Mouse (Mus musculus) heart, embryonic 16.5 days (tissue): ENCODE measurements around the gene Olah. TPM values are rescaled to one million over a fixed set of nuclear protein-coding genes. Genes with fewer than 3 reads are reported as not detected.
A peak's percentile ranks its signal among the peaks of the same experiment; 100 is the strongest.
"Not testable (repeated sequence)": the region's sequence is repeated elsewhere in the genome, so short reads cannot be mapped to it uniquely, and the experiment has no call there.

Experiments
- ATAC-seq: fragments of 200-750 bp; cut with Nextera tagmentation; replicated peaks from 2 replicates; pipeline ENCODE4 v1.8.0; 2017; ENCODE audit warnings: moderate number of reproducible peaks; ENCODE audit not compliant: insufficient read depth, low FRiP score; ENCODE audit errors: extremely low read depth
- H3K27ac ChIP-seq: fragments of 300-500 bp; sonication (generic); 2 replicates; pipeline ENCODE4 v1.5.1; 2014; ENCODE audit warnings: mild to moderate bottlenecking, low read length, control low read depth, moderate library complexity
- H3K27me3 ChIP-seq: fragments of 300-500 bp; sonication (generic); 2 replicates; pipeline ENCODE4 v1.6.1; 2014; ENCODE audit warnings: low read length, mixed read lengths; ENCODE audit not compliant: control insufficient read depth, insufficient read depth
- H3K36me3 ChIP-seq: fragments of 300-500 bp; sonication (generic); 2 replicates; pipeline ENCODE4 v1.6.1; 2014; ENCODE audit not compliant: control insufficient read depth, insufficient read depth
- H3K4me1 ChIP-seq: fragments of 300-500 bp; sonication (generic); 2 replicates; pipeline ENCODE4 v1.6.1; 2014; ENCODE audit warnings: low read length, mixed read lengths; ENCODE audit not compliant: control insufficient read depth, insufficient read depth
- H3K4me2 ChIP-seq: fragments of 300-500 bp; sonication (generic); 2 replicates; pipeline ENCODE4 v1.6.1; 2014; ENCODE audit warnings: low read depth, mild to moderate bottlenecking, control low read depth, low read length
- H3K4me3 ChIP-seq: fragments of 300-500 bp; sonication (generic); 2 replicates; pipeline ENCODE4 v1.5.1; 2014; ENCODE audit warnings: mild to moderate bottlenecking, control low read depth, low read length
- H3K9ac ChIP-seq: fragments of 300-500 bp; sonication (generic); 2 replicates; pipeline ENCODE4 v1.6.1; 2014; ENCODE audit warnings: low read length, control low read depth
- H3K9me3 ChIP-seq: fragments of 300-500 bp; sonication (generic); replicated peaks from 2 replicates; pipeline ENCODE4 v1.6.1; 2016; ENCODE audit warnings: low read length; ENCODE audit not compliant: control insufficient read depth
- WGBS: fragments of 180-500 bp; shearing (Covaris S2); extraction: QIAGEN DNeasy Blood & Tissue Kit; methylation state at CpG from one replicate; pipeline ENCODE4 v1.1.7; 2014; 5-methylcytosine and 5-hydroxymethylcytosine counted together
- polyA plus RNA-seq: library from polyadenylated mRNA; unstranded; fragments of >200 nt; fragmentation: Nextera tagmentation; extraction: Ambion mirVana; gene quantifications from 2 replicates; pipeline ENCODE4 v1.2.1, GENCODE M21; 2015

Olah gene
- not detected in 2 replicates for polyA plus RNA-seq

GRCm38 (mm10) chr2:3397110-3397509 is at the start of gene Olah:
Gene Olah, minus strand, starts transcription at chr2:3397210.
- WGBS = 63% methylated on average over 10 of the region's 10 CpGs
- not testable (repeated sequence) for H3K36me3 ChIP-seq, H3K4me1 ChIP-seq, ATAC-seq, H3K9me3 ChIP-seq, H3K9ac ChIP-seq, H3K4me2 ChIP-seq, H3K27ac ChIP-seq, H3K4me3 ChIP-seq, H3K27me3 ChIP-seq

GRCm38 (mm10) chr2:3445984-3446383 is 49.0 kb upstream of the Olah start:
- Histone ChIP-seq H3K36me3 (peaks cover 7% of the 10 kb centered on the region; the same call in 1 of the 2 replicates), H3K9me3 (no peaks in the 10 kb centered on the region), H3K4me3 (no peak overlapping the region), H3K27ac (no peak overlapping the region), H3K4me1 (no peaks in the 10 kb centered on the region), H3K9ac (no peak overlapping the region), H3K4me2 (no peak overlapping the region), H3K27me3 (no peaks in the 10 kb centered on the region)
- no peak for ATAC-seq
- 84% methylated on average over 4 of the region's 4 CpGs for WGBS

- H3K9ac ChIP-seq = no peak overlapping the region
- ATAC-seq = no peak
- H3K27me3 ChIP-seq = no peaks in the 10 kb centered on the region
- H3K36me3 ChIP-seq = peaks cover 7% of the 10 kb centered on the region; the same call in 1 of the 2 replicates
- no peak overlapping the region for H3K27ac ChIP-seq
- no peaks in the 10 kb centered on the region for H3K9me3 ChIP-seq
- no peak overlapping the region for H3K4me3 ChIP-seq
- no peaks in the 10 kb centered on the region for H3K4me1 ChIP-seq
- 72% methylated on average over 7 of the region's 7 CpGs for WGBS
- no peak overlapping the region for H3K4me2 ChIP-seq
Observed at GRCm38 (mm10) chr2:3444206-3444605, 47.2 kb upstream of the Olah start.

GRCm38 (mm10) chr2:3437956-3438355 is 40.9 kb upstream of the Olah start:
- Histone ChIP-seq H3K36me3 (peaks cover 4% of the 10 kb centered on the region; the same call in 1 of the 2 replicates), H3K4me3 (no peak overlapping the region), H3K9ac (no peak overlapping the region), H3K27ac (no peak overlapping the region), H3K27me3 (no peaks in the 10 kb centered on the region), H3K4me1 (no peaks in the 10 kb centered on the region), H3K9me3 (no peaks in the 10 kb centered on the region), H3K4me2 (no peak overlapping the region)
- ATAC-seq = no peak
- 69% methylated on average over 7 of the region's 7 CpGs for WGBS

- H3K27me3 ChIP-seq = no peaks in the 10 kb centered on the region
- H3K36me3 ChIP-seq = no peaks in the 10 kb centered on the region
- H3K4me3 ChIP-seq = no peak overlapping the region
- H3K27ac ChIP-seq = no peak overlapping the region
- H3K9ac ChIP-seq = no peak overlapping the region
- no peaks in the 10 kb centered on the region for H3K9me3 ChIP-seq
- no peaks in the 10 kb centered on the region for H3K4me1 ChIP-seq
- WGBS = 70% methylated on average over 6 of the region's 6 CpGs
- no peak for ATAC-seq
- H3K4me2 ChIP-seq = no peak overlapping the region
Observed at GRCm38 (mm10) chr2:3435369-3436061, 38.5 kb upstream of the Olah start.

GRCm38 (mm10) chr2:3430956-3431355 is 33.9 kb upstream of the Olah start:
- Histone ChIP-seq H3K27me3 (no peaks in the 10 kb centered on the region), H3K4me3 (no peak overlapping the region), H3K9ac (no peak overlapping the region), H3K27ac (no peak overlapping the region), H3K36me3 (no peaks in the 10 kb centered on the region), H3K9me3 (no peaks in the 10 kb centered on the region), H3K4me1 (no peaks in the 10 kb centered on the region), H3K4me2 (no peak overlapping the region)
- peak; percentile 58 for ATAC-seq
- 78% methylated on average over 9 of the region's 9 CpGs for WGBS

GRCm38 (mm10) chr2:3424579-3424910 is 27.5 kb upstream of the Olah start:
- H3K4me2 ChIP-seq = peak overlapping the region; percentile 88
- 3% methylated on average over 9 of the region's 10 CpGs for WGBS
- H3K27ac ChIP-seq = no peak overlapping the region
- H3K4me1 ChIP-seq = peaks cover 4% of the 10 kb centered on the region; the same call in 1 of the 2 replicates
- H3K27me3 ChIP-seq = no peaks in the 10 kb centered on the region
- no peaks in the 10 kb centered on the region for H3K36me3 ChIP-seq
- H3K4me3 ChIP-seq = peak overlapping the region; percentile 85
- H3K9me3 ChIP-seq = no peaks in the 10 kb centered on the region
- ATAC-seq = no peak
- peak overlapping the region; percentile 81 for H3K9ac ChIP-seq

- Histone ChIP-seq H3K27me3 (no peaks in the 10 kb centered on the region), H3K4me2 (peak within 1 kb of the TSS; percentile 88), H3K4me3 (peak within 1 kb of the TSS; percentile 85), H3K9ac (peak within 1 kb of the TSS; percentile 81), H3K36me3 (no peaks in the 10 kb centered on the region), H3K9me3 (no peaks in the 10 kb centered on the region), H3K27ac (peak within 1 kb of the TSS; percentile 9; the same call in 1 of the 2 replicates), H3K4me1 (peaks cover 4% of the 10 kb centered on the region; the same call in 1 of the 2 replicates)
- ATAC-seq = peak; percentile 97
- WGBS = 1% methylated on average over 29 of the region's 29 CpGs
Observed at GRCm38 (mm10) chr2:3423841-3424578, 27.0 kb upstream of the Olah start, which contains the start of gene Dclre1c. Gene Dclre1c, plus strand, starts transcription at chr2:3424131.

GRCm38 (mm10) chr2:3422548-3422947 is 25.5 kb upstream of the Olah start, which contains the start of gene Meig1:
Gene Meig1, minus strand, starts transcription at chr2:3422648.
- peak within 1 kb of the TSS; percentile 85 for H3K4me3 ChIP-seq
- peak within 1 kb of the TSS; percentile 9; the same call in 1 of the 2 replicates for H3K27ac ChIP-seq
- H3K36me3 ChIP-seq = no peaks in the 10 kb centered on the region
- H3K4me1 ChIP-seq = peaks cover 6% of the 10 kb centered on the region; the same call in 1 of the 2 replicates
- ATAC-seq = no peak
- no peaks in the 10 kb centered on the region for H3K9me3 ChIP-seq
- peak within 1 kb of the TSS; percentile 88 for H3K4me2 ChIP-seq
- 65% methylated on average over 3 of the region's 3 CpGs for WGBS
- no peak within 1 kb of the TSS for H3K9ac ChIP-seq
- H3K27me3 ChIP-seq = 0 out of 2 replicates have a peak, but pooled peaks cover 6% of the 10 kb centered on the region
